28 mouse cellular contexts compared by ENCODE assay signal in genomic region chr17:24699473-24699872, GRCm38 (mm10). TPM values are rescaled to one million over a fixed set of nuclear protein-coding genes. Genes with fewer than 3 reads are reported as not detected.
DNase-seq lines count a peak whose midpoint lies in the region.
"Had no signal": no experiment of that assay in that cellular context is flagged by ENCODE, and none has a peak within 500 bp of the region (broad histone marks: within the 10 kb centered on the region; RNA-seq: fewer than 3 reads in every experiment).

No protein-coding gene starts in this region.

- DNase-seq in heart, adult 11 months, result peak; percentile 81
- DNase-seq in heart, postnatal 36 days, result no peak
- DNase-seq in urinary bladder, adult 2 months (ENCODE audit: low spot score), result peak; percentile 13
- no peak for DNase-seq in urinary bladder, postnatal 25 days (ENCODE audit: low spot score)
- DNase-seq in large intestine, adult 2 months (ENCODE audit: low read depth, low spot score), result peak; percentile 82
- DNase-seq in lung, postnatal 4 days, result no peak
- DNase-seq in layer of hippocampus, postnatal 10 days (ENCODE audit: low spot score in 2 of 2), result no peak
- DNase-seq: adrenal gland, postnatal 10 days; B cell, adult 2 months; cerebellum, adult 18-20 months; cerebellum, adult 9-10 months; cerebellum, postnatal 14 days; gastrocnemius, postnatal 10 days; gastrocnemius, postnatal 36 days had no signal

- intact Hi-C loops in heart, postnatal 36 days (cut with DNase I), result no loop called here

- 32% methylated on average over 2 of the region's 2 CpGs for WGBS in large intestine, adult 2 months

RNA-seq across cellular contexts. Expression of gene Noxo1, which starts 3.4 kb away (rescaled TPM):
- total RNA-seq in heart, postnatal 36 days (2021), result 1 to 10 TPM in 1 of 2 experiments, under 1 TPM in 1; 0.33 to 1.3 TPM
- polyA plus RNA-seq in urinary bladder, adult 2 months (2012; rRNA removed), result 7.6 and 10.7 TPM in 2 replicates
- 181 and 212 TPM in 2 replicates for polyA plus RNA-seq in large intestine, adult 2 months (2012; rRNA removed)
- total RNA-seq in layer of hippocampus, postnatal 10 days (2021), result 1 to 10 TPM; 4.8 to 5.0 TPM

RNA-seq across cellular contexts. Expression of gene Gfer, which starts 3.5 kb away (rescaled TPM):
- total RNA-seq in heart, postnatal 36 days (2021), result 10 to 100 TPM; 19.3 to 22.8 TPM
- polyA plus RNA-seq in urinary bladder, adult 2 months (2012; rRNA removed), result 21.0 and 23.7 TPM in 2 replicates
- 22.8 and 22.9 TPM in 2 replicates for polyA plus RNA-seq in large intestine, adult 2 months (2012; rRNA removed)
- total RNA-seq in layer of hippocampus, postnatal 10 days (2021), result 10 to 100 TPM; 19.3 to 22.4 TPM

RNA-seq across cellular contexts. Expression of gene Tbl3, which starts 8.0 kb away (rescaled TPM):
- 10 to 100 TPM; 16.3 to 17.7 TPM for total RNA-seq in heart, postnatal 36 days (2021)
- polyA plus RNA-seq in urinary bladder, adult 2 months (2012; rRNA removed), result 31.4 and 34.8 TPM in 2 replicates
- 46.1 and 51.7 TPM in 2 replicates for polyA plus RNA-seq in large intestine, adult 2 months (2012; rRNA removed)
- total RNA-seq in layer of hippocampus, postnatal 10 days (2021), result 10 to 100 TPM; 28.5 to 34.3 TPM

RNA-seq across cellular contexts. Expression of gene Syngr3, which starts 9.7 kb away (rescaled TPM):
- total RNA-seq in heart, postnatal 36 days (2021), result under 1 TPM; 0.14 to 0.22 TPM
- 0.58 and 0.62 TPM in 2 replicates for polyA plus RNA-seq in urinary bladder, adult 2 months (2012; rRNA removed)
- polyA plus RNA-seq in large intestine, adult 2 months (2012; rRNA removed), result 1.8 and 2.7 TPM in 2 replicates
- 100 to 1,000 TPM; 211 to 212 TPM for total RNA-seq in layer of hippocampus, postnatal 10 days (2021)
- total RNA-seq: common myeloid progenitor, adult 5-6 weeks; G1E; gastrocnemius, postnatal 36 days; granulocyte monocyte progenitor cell, adult 5-6 weeks; heart, postnatal 25 days had no signal

RNA-seq across cellular contexts. Expression of gene Rnf151, which starts 18.4 kb away (rescaled TPM):
- not detected for total RNA-seq in heart, postnatal 36 days (2021)
- 0.18 and 0.30 TPM in 2 replicates for polyA plus RNA-seq in urinary bladder, adult 2 months (2012; rRNA removed)
- polyA plus RNA-seq in large intestine, adult 2 months (2012; rRNA removed), result 0.12 and 0.35 TPM in 2 replicates
- total RNA-seq in layer of hippocampus, postnatal 10 days (2021), result not detected
- total RNA-seq: adrenal gland, adult 18-20 months; adrenal gland, postnatal 36 days; common myeloid progenitor, adult 5-6 weeks; G1E; gastrocnemius, adult 18-20 months; gastrocnemius, postnatal 10 days; gastrocnemius, postnatal 36 days; granulocyte monocyte progenitor cell, adult 5-6 weeks; heart, postnatal 25 days had no signal
- polyA plus RNA-seq: embryonic facial prominence, embryonic 14.5 days; forebrain, embryonic 13.5 days; forebrain, embryonic 16.5 days; heart, embryonic 11.5 days; heart, embryonic 14.5 days; heart, postnatal 0 days; hindbrain, embryonic 16.5 days had no signal

Comparison
In these comparisons a context has a peak if more than half of its experiments do, and no peak if none do; other contexts are left out.
1. DNase-seq: peak in heart, adult 11 months (single experiment), urinary bladder, adult 2 months (single experiment) and large intestine, adult 2 months (single experiment); none in heart, postnatal 36 days (0 of 2), urinary bladder, postnatal 25 days (single experiment), lung, postnatal 4 days (0 of 2) and layer of hippocampus, postnatal 10 days (0 of 2).